Mouse (Mus musculus): ENCODE measurements around the gene Duxbl3. TPM values are rescaled to one million over a fixed set of nuclear protein-coding genes. Genes with fewer than 3 reads are reported as not detected.

Gene Duxbl3
- polyA plus RNA-seq, 1 experiment from 2014 or later: 2.4 TPM

DNA sequence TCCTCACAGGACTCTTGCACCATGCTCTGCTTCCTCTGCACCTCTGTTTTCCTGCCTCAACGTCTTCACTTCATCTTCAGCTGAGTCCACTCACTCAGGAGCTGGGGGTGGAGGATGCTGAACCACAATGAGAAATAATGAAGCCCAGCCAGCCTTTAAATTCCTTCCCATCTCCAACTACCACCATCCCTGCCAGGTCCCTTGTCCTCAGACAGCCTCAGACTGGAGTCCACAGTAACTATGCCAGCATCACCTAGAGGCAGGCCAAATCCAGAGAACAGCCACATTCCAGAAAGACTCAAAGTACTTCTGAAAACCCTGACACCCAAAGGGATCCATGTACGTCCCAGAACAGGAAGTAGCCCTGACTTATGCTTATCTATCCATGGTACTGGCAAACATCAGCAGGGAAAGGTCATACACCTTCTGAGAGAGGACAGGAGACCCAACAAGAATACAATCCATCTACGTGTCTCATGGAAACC lies 58.5 kb downstream of the Duxbl3 start:
- H3K4me3 ChIP-seq (replicated peaks): no peak overlapping the region
- H3K9me3 ChIP-seq (replicated peaks): no peaks in the 10 kb centered on the region
- H3K9ac ChIP-seq (replicated peaks): no peak overlapping the region
- no peaks in the 10 kb centered on the region for H3K4me1 ChIP-seq
- no peak overlapping the region for H3K27ac ChIP-seq (replicated peaks)
- no peaks in the 10 kb centered on the region for H3K27me3 ChIP-seq (replicated peaks)
- no peak overlapping the region for H3K4me2 ChIP-seq
- WGBS: 81% methylated on average over 3 of the region's 3 CpGs
- H3K36me3 ChIP-seq: no peaks in the 10 kb centered on the region
- no peak for ATAC-seq (ENCODE audit: low FRiP score)

Other genes with a start within 250 kb of the Duxbl3 start
- gene Gm9780, start 215.3 kb upstream of the Duxbl3 start, polyA plus RNA-seq (2015; fragmentation: Nextera tagmentation; extraction: Ambion mirVana): 6.7 and 11.3 TPM in 2 replicates
- gene Tmem254c, start 190.6 kb upstream of the Duxbl3 start, polyA plus RNA-seq (2015; fragmentation: Nextera tagmentation; extraction: Ambion mirVana): 26.7 and 28.3 TPM in 2 replicates
- gene Cphx2, start 176.4 kb upstream of the Duxbl3 start, polyA plus RNA-seq (2015; fragmentation: Nextera tagmentation; extraction: Ambion mirVana): not detected in 2 replicates
- gene Cphx3, start 175.7 kb upstream of the Duxbl3 start, polyA plus RNA-seq (2015; fragmentation: Nextera tagmentation; extraction: Ambion mirVana): not detected in 2 replicates
- gene Duxbl2, start 139.6 kb upstream of the Duxbl3 start, polyA plus RNA-seq (2015; fragmentation: Nextera tagmentation; extraction: Ambion mirVana): not detected in 2 replicates
- gene Plac9b, start 75.5 kb upstream of the Duxbl3 start, polyA plus RNA-seq (2015; fragmentation: Nextera tagmentation; extraction: Ambion mirVana): 6.5 and 7.2 TPM in 2 replicates
- 26.5 and 33.1 TPM in 2 replicates for gene Tmem254b, start 50.9 kb upstream of the Duxbl3 start, polyA plus RNA-seq (2015; fragmentation: Nextera tagmentation; extraction: Ambion mirVana)

All from neural tube, embryonic 15.5 days (tissue).